Mouse (Mus musculus): Measurements from ENCODE around the gene Tcf19.

DNA sequence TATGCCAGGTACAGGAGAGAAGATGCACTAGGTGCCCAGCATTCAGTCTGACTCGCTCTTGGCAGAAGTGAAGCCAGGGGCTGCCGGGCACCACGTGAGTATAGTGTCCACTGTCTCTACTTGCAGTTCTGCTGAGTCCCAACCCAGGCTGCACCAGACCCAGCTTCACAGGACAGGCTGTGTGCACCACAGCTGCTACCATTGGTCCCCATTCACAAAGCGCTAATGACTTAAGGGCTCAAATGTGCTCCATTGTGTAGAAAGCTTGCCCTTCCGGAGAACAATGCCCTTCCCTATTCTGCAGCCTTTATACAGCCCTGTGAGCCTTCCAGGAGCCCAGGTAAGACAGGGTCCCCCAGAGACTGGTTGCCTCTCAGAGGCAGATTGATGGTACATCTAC lies 26.3 kb downstream of the Tcf19 start:
- TF ChIP-seq POLR2AphosphoS2 (IDR thresholded peaks at IDR 0.05; ENCODE audit: low read depth, low read length) (no peak), POLR2A (IDR thresholded peaks at IDR 0.05; ENCODE audit: low read depth, low read length) (no peak), ZMIZ1 (IDR thresholded peaks at IDR 0.05; ENCODE audit: low read depth, low read length) (no peak)

Data from CH12.LX (cell line).